Mouse (Mus musculus) midbrain, embryonic 14.5 days (tissue): ENCODE results near the gene Cdcp1. TPM values are rescaled to one million over a fixed set of nuclear protein-coding genes. Genes with fewer than 3 reads are reported as not detected.
A peak's percentile ranks its signal among the peaks of the same experiment; 100 is the strongest.

Experiments used
- ATAC-seq: fragments of 200-750 bp; cut with Nextera tagmentation; 2 replicates; pipeline ENCODE4 v1.8.0; 2017; ENCODE audit warnings: moderate number of reproducible peaks, moderate library complexity; ENCODE audit not compliant: low FRiP score, low TSS enrichment
- DNase-seq: peaks from one replicate; pipeline ENCODE4 v3.0.0-alpha.2; 2015
- H3K27ac ChIP-seq: fragments of 300-500 bp; sonication (generic); replicated peaks from 2 replicates; pipeline ENCODE4 v1.5.1; 2014; ENCODE audit warnings: mild to moderate bottlenecking, low read depth, low read length, moderate library complexity
- H3K27me3 ChIP-seq: fragments of 300-500 bp; sonication (generic); 2 replicates; pipeline ENCODE4 v1.6.1; 2014; ENCODE audit warnings: low read length, control low read depth, mixed read lengths; ENCODE audit not compliant: control insufficient read depth, insufficient read depth
- H3K36me3 ChIP-seq: fragments of 300-500 bp; sonication (generic); 2 replicates; pipeline ENCODE4 v1.6.1; 2014; ENCODE audit warnings: low read length, control low read depth; ENCODE audit not compliant: control insufficient read depth, insufficient read depth
- H3K4me1 ChIP-seq: fragments of 300-500 bp; sonication (generic); 2 replicates; pipeline ENCODE4 v1.6.1; 2014; ENCODE audit warnings: mild to moderate bottlenecking, antibody characterized with exemption, low read length, control low read depth; ENCODE audit not compliant: control insufficient read depth, insufficient read depth
- H3K4me2 ChIP-seq: fragments of 300-500 bp; sonication (generic); 2 replicates; pipeline ENCODE4 v1.6.1; 2014; ENCODE audit warnings: mild to moderate bottlenecking, low read length, moderate library complexity
- H3K4me3 ChIP-seq: fragments of 300-500 bp; sonication (generic); replicated peaks from 2 replicates; pipeline ENCODE4 v1.5.1; 2014; ENCODE audit warnings: low read depth, low read length
- H3K9ac ChIP-seq: fragments of 300-500 bp; sonication (generic); replicated peaks from 2 replicates; pipeline ENCODE4 v1.6.1; 2014; ENCODE audit warnings: mild to moderate bottlenecking, low read length, moderate library complexity
- H3K9me3 ChIP-seq: fragments of 300-500 bp; sonication (generic); 2 replicates; pipeline ENCODE4 v1.6.1; 2016; ENCODE audit warnings: low read length, control low read depth, mixed read lengths; ENCODE audit not compliant: control insufficient read depth
- WGBS: fragments of 180-500 bp; shearing (Covaris S2); extraction: QIAGEN DNeasy Blood & Tissue Kit; methylation state at CpG from one replicate; pipeline ENCODE4 v1.1.7; 2014; 5-methylcytosine and 5-hydroxymethylcytosine counted together
- polyA plus RNA-seq: library from polyadenylated mRNA; unstranded; fragments of >200 nt; fragmentation: Nextera tagmentation; extraction: Ambion mirVana; gene quantifications from 2 replicates; pipeline ENCODE4 v1.2.1, GENCODE M21; 2014

Cdcp1 gene
- polyA plus RNA-seq, 1 experiment from 2014 or later = not detected

- Histone ChIP-seq H3K9me3 (no peaks in the 10 kb centered on the region), H3K4me3 (no peak overlapping the region), H3K27me3 (no peaks in the 10 kb centered on the region), H3K4me1 (no peaks in the 10 kb centered on the region), H3K4me2 (no peak overlapping the region), H3K36me3 (no peaks in the 10 kb centered on the region), H3K27ac (no peak overlapping the region), H3K9ac (no peak overlapping the region)
- ATAC-seq (no peak), DNase-seq (no peak)
Measured at GRCm38 (mm10) chr9:123228671-123229070, 12.8 kb upstream of the Cdcp1 start.

- Histone ChIP-seq H3K4me1 (no peaks in the 10 kb centered on the region), H3K27me3 (no peaks in the 10 kb centered on the region), H3K4me2 (no peak overlapping the region), H3K4me3 (no peak overlapping the region), H3K9ac (no peak overlapping the region), H3K27ac (no peak overlapping the region), H3K9me3 (no peaks in the 10 kb centered on the region), H3K36me3 (no peaks in the 10 kb centered on the region)
- no peak for ATAC-seq
- WGBS = 81% methylated on average over 3 of the region's 3 CpGs
- DNase-seq = no peak
Measured at GRCm38 (mm10) chr9:123227106-123227750, 11.4 kb upstream of the Cdcp1 start.

DNA sequence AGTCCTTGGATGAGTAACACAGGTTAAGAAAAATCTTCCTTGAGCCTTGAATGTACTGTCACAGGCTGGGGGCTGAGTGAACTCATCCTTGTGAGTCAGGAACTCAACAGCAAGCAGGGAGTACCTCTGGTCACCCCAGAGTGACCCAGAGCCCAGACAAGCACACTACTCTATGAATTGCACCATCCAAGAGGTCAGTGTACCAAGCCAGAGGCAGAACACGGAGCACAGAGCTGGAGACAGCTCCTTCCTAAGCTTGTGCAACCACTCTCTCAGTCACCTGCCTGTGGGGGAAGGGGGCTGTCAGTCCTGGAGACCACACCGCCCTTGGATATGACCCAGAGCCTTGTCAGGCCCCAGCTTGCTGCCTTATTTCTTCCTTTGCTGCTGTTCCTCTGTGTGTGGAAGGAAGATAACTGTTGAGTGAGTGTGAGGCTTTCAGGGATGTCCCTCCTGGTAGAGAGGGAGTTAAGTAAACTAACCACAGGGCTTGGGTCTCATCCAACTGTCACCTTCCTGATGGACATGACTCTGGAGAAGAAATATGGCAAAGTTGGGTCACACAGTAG lies 9.1 kb upstream of the Cdcp1 start:
- 79% methylated on average over 2 of the region's 2 CpGs for WGBS
- Histone ChIP-seq H3K9me3 (no peaks in the 10 kb centered on the region), H3K9ac (no peak overlapping the region), H3K4me2 (no peak overlapping the region), H3K27me3 (no peaks in the 10 kb centered on the region), H3K4me3 (no peak overlapping the region), H3K27ac (no peak overlapping the region), H3K4me1 (no peaks in the 10 kb centered on the region), H3K36me3 (no peaks in the 10 kb centered on the region)
- no peak for ATAC-seq
- no peak for DNase-seq

DNA sequence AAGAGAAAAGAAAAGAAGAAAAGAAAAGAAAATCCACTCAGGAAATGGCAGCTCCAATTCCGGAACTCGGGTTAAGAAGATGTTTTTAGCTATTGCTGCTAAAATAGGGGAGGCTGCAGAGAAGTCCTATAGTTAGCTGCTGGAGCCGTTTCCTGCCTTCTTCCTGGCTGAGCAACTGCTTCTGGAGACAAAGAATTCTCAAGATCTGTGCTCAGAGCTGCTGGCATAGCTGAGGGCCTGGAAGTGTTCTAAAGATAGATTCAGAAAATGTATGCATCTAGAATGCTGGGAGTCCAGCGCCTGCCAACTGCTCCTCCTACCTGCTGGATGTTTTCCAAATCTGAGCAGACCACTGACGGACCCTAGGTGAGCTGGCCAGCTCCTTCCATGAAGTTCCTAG lies 4.0 kb upstream of the Cdcp1 start:
- Histone ChIP-seq H3K4me2 (no peak overlapping the region), H3K27ac (no peak overlapping the region), H3K9me3 (no peaks in the 10 kb centered on the region), H3K4me3 (no peak overlapping the region), H3K4me1 (no peaks in the 10 kb centered on the region), H3K27me3 (peaks cover 16% of the 10 kb centered on the region; the same call in 1 of the 2 replicates), H3K36me3 (no peaks in the 10 kb centered on the region), H3K9ac (no peak overlapping the region)
- DNase-seq (peak; percentile 17), ATAC-seq (no peak)
- WGBS = 32% methylated on average over 5 of the region's 5 CpGs

- H3K4me1 ChIP-seq = no peaks in the 10 kb centered on the region
- no peak overlapping the region for H3K27ac ChIP-seq
- 80% methylated on average over 9 of the region's 9 CpGs for WGBS
- H3K4me2 ChIP-seq = no peak overlapping the region
- H3K27me3 ChIP-seq = peaks cover 16% of the 10 kb centered on the region; the same call in 1 of the 2 replicates
- no peaks in the 10 kb centered on the region for H3K36me3 ChIP-seq
- no peaks in the 10 kb centered on the region for H3K9me3 ChIP-seq
- no peak overlapping the region for H3K9ac ChIP-seq
- ATAC-seq (no peak), DNase-seq (no peak)
- no peak overlapping the region for H3K4me3 ChIP-seq
Measured at GRCm38 (mm10) chr9:123213371-123213770, 2.5 kb downstream of the Cdcp1 start.

DNA sequence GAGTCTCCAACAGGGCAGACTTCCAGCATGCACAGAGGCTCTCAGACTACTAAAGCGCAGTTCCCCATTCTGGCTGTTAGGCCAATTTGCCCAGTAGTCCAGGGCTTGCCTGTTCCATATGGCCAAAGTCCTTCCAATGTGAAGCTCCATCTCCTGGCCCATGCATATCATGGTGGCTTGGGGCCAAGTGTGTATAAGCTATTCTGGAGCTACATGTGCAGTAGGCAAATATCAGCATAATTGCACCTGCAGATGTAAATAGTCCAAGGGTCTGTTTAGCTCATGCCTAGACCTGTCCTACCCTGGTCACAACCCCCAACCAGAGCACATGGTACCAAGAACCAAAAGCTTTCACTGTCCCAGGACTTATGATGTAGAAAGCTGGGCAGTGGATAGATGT lies 7.9 kb downstream of the Cdcp1 start:
- DNase-seq = no peak
- no peaks in the 10 kb centered on the region for H3K4me1 ChIP-seq
- H3K27me3 ChIP-seq = no peaks in the 10 kb centered on the region
- H3K9ac ChIP-seq = no peak overlapping the region
- no peak overlapping the region for H3K27ac ChIP-seq
- 100% methylated on average over 1 of the region's 1 CpGs for WGBS
- ATAC-seq = no peak
- H3K36me3 ChIP-seq = no peaks in the 10 kb centered on the region
- no peak overlapping the region for H3K4me2 ChIP-seq
- H3K4me3 ChIP-seq = no peak overlapping the region
- no peaks in the 10 kb centered on the region for H3K9me3 ChIP-seq

DNA sequence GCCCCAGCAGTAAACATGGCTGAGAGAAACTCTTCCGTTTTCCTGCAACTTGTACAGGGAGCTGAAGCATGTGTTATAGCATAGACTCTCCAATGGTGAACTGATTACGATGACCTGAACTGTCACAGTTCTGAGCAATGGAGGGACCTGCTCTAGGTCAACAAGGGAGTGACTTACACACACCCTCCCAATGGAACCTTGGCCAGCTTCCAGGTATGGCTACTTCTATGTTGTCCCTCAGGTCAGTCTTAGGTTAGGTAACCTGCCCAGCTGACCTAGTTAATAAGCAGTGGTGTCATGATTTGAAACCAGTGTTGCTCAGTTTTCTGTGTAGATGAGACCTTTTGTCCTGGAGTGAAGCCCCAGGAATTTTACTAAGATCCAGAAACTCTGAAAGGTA lies 8.9 kb downstream of the Cdcp1 start:
- no peaks in the 10 kb centered on the region for H3K9me3 ChIP-seq
- DNase-seq (no peak), ATAC-seq (no peak)
- 86% methylated on average over 2 of the region's 2 CpGs for WGBS
- H3K4me2 ChIP-seq = no peak overlapping the region
- H3K9ac ChIP-seq = no peak overlapping the region
- no peak overlapping the region for H3K27ac ChIP-seq
- no peaks in the 10 kb centered on the region for H3K4me1 ChIP-seq
- H3K4me3 ChIP-seq = no peak overlapping the region
- no peaks in the 10 kb centered on the region for H3K36me3 ChIP-seq
- H3K27me3 ChIP-seq = no peaks in the 10 kb centered on the region

GRCm38 (mm10) chr9:123206526-123206925 lies 9.3 kb downstream of the Cdcp1 start:
- ATAC-seq (no peak), DNase-seq (no peak)
- Histone ChIP-seq H3K36me3 (no peaks in the 10 kb centered on the region), H3K27ac (no peak overlapping the region), H3K9ac (no peak overlapping the region), H3K4me2 (no peak overlapping the region), H3K27me3 (no peaks in the 10 kb centered on the region), H3K4me1 (no peaks in the 10 kb centered on the region), H3K9me3 (no peaks in the 10 kb centered on the region), H3K4me3 (no peak overlapping the region)
- WGBS = 68% methylated on average over 2 of the region's 2 CpGs

- ATAC-seq (no peak), DNase-seq (no peak)
- H3K36me3 ChIP-seq = no peaks in the 10 kb centered on the region
- H3K4me2 ChIP-seq = no peak overlapping the region
- H3K27ac ChIP-seq = no peak overlapping the region
- no peaks in the 10 kb centered on the region for H3K27me3 ChIP-seq
- H3K4me3 ChIP-seq = no peak overlapping the region
- no peaks in the 10 kb centered on the region for H3K9me3 ChIP-seq
- H3K4me1 ChIP-seq = no peaks in the 10 kb centered on the region
- WGBS = 68% methylated on average over 3 of the region's 3 CpGs
- no peak overlapping the region for H3K9ac ChIP-seq
Measured at GRCm38 (mm10) chr9:123200116-123200515, 15.7 kb downstream of the Cdcp1 start.
